In genomic region chr4:82542656-82543397, GRCm38 (mm10) we compare ENCODE assay signal across 12 mouse cellular contexts.
DNase-seq lines count a peak whose midpoint lies in the region; ATAC-seq lines count a peak whose summit lies in the region.
"Had no signal": no experiment of that assay in that cellular context is flagged by ENCODE, and none has a peak within 500 bp of the region (broad histone marks: within the 10 kb centered on the region; RNA-seq: fewer than 3 reads in every experiment).

No protein-coding gene starts in this region.

- H3K4me1 ChIP-seq in forebrain, embryonic 15.5 days = peaks cover 46% of the 10 kb centered on the region
- peaks cover 31% of the 10 kb centered on the region for H3K4me1 ChIP-seq in forebrain, embryonic 12.5 days
- H3K4me1 ChIP-seq in hindbrain, embryonic 13.5 days (replicated peaks) = peaks cover 35% of the 10 kb centered on the region
- H3K4me1 ChIP-seq in hindbrain, embryonic 12.5 days = peaks cover 14% of the 10 kb centered on the region
- H3K4me1 ChIP-seq in intestine, embryonic 14.5 days (replicated peaks; ENCODE audit: control insufficient read depth, insufficient read depth, low read length) = no peaks in the 10 kb centered on the region; the same call in 1 of the 2 replicates

- peak; percentile 76 for DNase-seq in brain, adult 2 months (ENCODE audit: low read depth, low spot score)
- no peak for DNase-seq in intestine, embryonic 14.5 days (ENCODE audit: low spot score)
- DNase-seq in ovary, postnatal 14 days (ENCODE audit: low spot score) = no peak
- DNase-seq: B cell, adult 2 months had no signal

- H3K36me3 ChIP-seq in forebrain, embryonic 15.5 days = no peaks in the 10 kb centered on the region
- 0 out of 2 replicates have a peak, but pooled peaks cover 5% of the 10 kb centered on the region for H3K36me3 ChIP-seq in forebrain, embryonic 12.5 days (replicated peaks)
- no peaks in the 10 kb centered on the region for H3K36me3 ChIP-seq in hindbrain, embryonic 13.5 days
- no peaks in the 10 kb centered on the region for H3K36me3 ChIP-seq in hindbrain, embryonic 12.5 days
- no peaks in the 10 kb centered on the region for H3K36me3 ChIP-seq in intestine, embryonic 14.5 days (ENCODE audit: control insufficient read depth, insufficient read depth, low read length)
- H3K36me3 ChIP-seq: embryonic facial prominence, embryonic 15.5 days; hindbrain, embryonic 10.5 days had no signal

- no peaks in the 10 kb centered on the region for H3K9me3 ChIP-seq in forebrain, embryonic 15.5 days
- H3K9me3 ChIP-seq in forebrain, embryonic 12.5 days = no peaks in the 10 kb centered on the region
- H3K9me3 ChIP-seq in hindbrain, embryonic 13.5 days = no peaks in the 10 kb centered on the region
- no peaks in the 10 kb centered on the region for H3K9me3 ChIP-seq in hindbrain, embryonic 12.5 days (replicated peaks)
- no peaks in the 10 kb centered on the region for H3K9me3 ChIP-seq in intestine, embryonic 14.5 days (ENCODE audit: control insufficient read depth, low read length)
- H3K9me3 ChIP-seq: embryonic facial prominence, embryonic 15.5 days; hindbrain, embryonic 10.5 days had no signal

- H3K27me3 ChIP-seq in forebrain, embryonic 15.5 days = no peaks in the 10 kb centered on the region
- H3K27me3 ChIP-seq in forebrain, embryonic 12.5 days = peaks cover 21% of the 10 kb centered on the region
- peaks cover 20% of the 10 kb centered on the region for H3K27me3 ChIP-seq in hindbrain, embryonic 13.5 days
- H3K27me3 ChIP-seq in hindbrain, embryonic 12.5 days = peaks cover 22% of the 10 kb centered on the region
- H3K27me3 ChIP-seq in intestine, embryonic 14.5 days (replicated peaks; ENCODE audit: control insufficient read depth, insufficient read depth, low read length) = peaks cover 8% of the 10 kb centered on the region
- H3K27me3 ChIP-seq: embryonic facial prominence, embryonic 15.5 days; Patski had no signal

- ATAC-seq in forebrain, embryonic 15.5 days (replicated peaks) = no peak
- no peak for ATAC-seq in forebrain, embryonic 12.5 days (ENCODE audit: low FRiP score)
- no peak for ATAC-seq in hindbrain, embryonic 13.5 days (ENCODE audit: low FRiP score)
- ATAC-seq in hindbrain, embryonic 12.5 days (ENCODE audit: low FRiP score) = no peak
- ATAC-seq in intestine, embryonic 14.5 days (replicated peaks; ENCODE audit: low FRiP score, low TSS enrichment, low read depth) = no peak

- 0 out of 2 replicates have a peak overlapping the region, but pooled peaks have one; percentile 29 for H3K9ac ChIP-seq in forebrain, embryonic 15.5 days (replicated peaks)
- H3K9ac ChIP-seq in forebrain, embryonic 12.5 days = no peak overlapping the region
- no peak overlapping the region for H3K9ac ChIP-seq in hindbrain, embryonic 13.5 days
- H3K9ac ChIP-seq in hindbrain, embryonic 12.5 days = no peak overlapping the region
- no peak overlapping the region for H3K9ac ChIP-seq in intestine, embryonic 14.5 days (ENCODE audit: low read length)
- H3K9ac ChIP-seq: embryonic facial prominence, embryonic 15.5 days; liver, embryonic 14.5 days had no signal

- no peak overlapping the region for H3K4me3 ChIP-seq in forebrain, embryonic 15.5 days
- H3K4me3 ChIP-seq in forebrain, embryonic 12.5 days (replicated peaks) = no peak overlapping the region
- no peak overlapping the region for H3K4me3 ChIP-seq in hindbrain, embryonic 13.5 days
- H3K4me3 ChIP-seq in hindbrain, embryonic 12.5 days = no peak overlapping the region
- no peak overlapping the region for H3K4me3 ChIP-seq in intestine, embryonic 14.5 days (ENCODE audit: low read depth, low read length)
- H3K4me3 ChIP-seq: embryonic facial prominence, embryonic 15.5 days; hindbrain, embryonic 10.5 days had no signal

- peak overlapping the region; percentile 97 for H3K27ac ChIP-seq in forebrain, embryonic 15.5 days (replicated peaks)
- H3K27ac ChIP-seq in forebrain, embryonic 12.5 days = no peak overlapping the region
- H3K27ac ChIP-seq in hindbrain, embryonic 13.5 days = no peak overlapping the region
- H3K27ac ChIP-seq in hindbrain, embryonic 12.5 days = no peak overlapping the region
- no peak overlapping the region for H3K27ac ChIP-seq in intestine, embryonic 14.5 days (ENCODE audit: low read depth)
- H3K27ac ChIP-seq: hindbrain, embryonic 10.5 days; liver, embryonic 14.5 days had no signal

- H3K4me2 ChIP-seq in forebrain, embryonic 15.5 days (replicated peaks) = peak overlapping the region; percentile 5; the same call in 1 of the 2 replicates
- H3K4me2 ChIP-seq in forebrain, embryonic 12.5 days = no peak overlapping the region
- 0 out of 2 replicates have a peak overlapping the region, but pooled peaks have one; percentile 10 for H3K4me2 ChIP-seq in hindbrain, embryonic 13.5 days
- no peak overlapping the region for H3K4me2 ChIP-seq in hindbrain, embryonic 12.5 days (replicated peaks)
- peak overlapping the region; percentile 22; the same call in 1 of the 2 replicates for H3K4me2 ChIP-seq in intestine, embryonic 14.5 days (ENCODE audit: low read length)
- H3K4me2 ChIP-seq: embryonic facial prominence, embryonic 15.5 days had no signal

- WGBS in forebrain, embryonic 15.5 days = 57% methylated on average over 10 of the region's 10 CpGs
- 55% methylated on average over 10 of the region's 10 CpGs for WGBS in forebrain, embryonic 12.5 days
- 57% methylated on average over 10 of the region's 10 CpGs for WGBS in hindbrain, embryonic 13.5 days
- WGBS in hindbrain, embryonic 12.5 days = 60% methylated on average over 10 of the region's 10 CpGs
- WGBS in intestine, embryonic 14.5 days = 66% methylated on average over 10 of the region's 10 CpGs

Comparison
In these comparisons a context has a peak if more than half of its experiments do, and no peak if none do; other contexts are left out.
1. H3K4me2 ChIP-seq: peak in forebrain, embryonic 15.5 days (single experiment), hindbrain, embryonic 13.5 days (single experiment) and intestine, embryonic 14.5 days (single experiment); none in forebrain, embryonic 12.5 days (single experiment) and hindbrain, embryonic 12.5 days (single experiment).